Mouse (Mus musculus) spleen, postnatal 0 days (tissue): ENCODE data around the gene Gm6096. TPM values are rescaled to one million over a fixed set of nuclear protein-coding genes. Genes with fewer than 3 reads are reported as not detected.

Experiments used
- polyA plus RNA-seq: library from polyadenylated mRNA; unstranded; fragments of >200 nt; fragmentation: Nextera tagmentation; extraction: Ambion mirVana; gene quantifications from 2 replicates; pipeline ENCODE4 v1.2.1, GENCODE M21; 2015

The Gm6096 gene
- not detected in 2 replicates for polyA plus RNA-seq

DNA sequence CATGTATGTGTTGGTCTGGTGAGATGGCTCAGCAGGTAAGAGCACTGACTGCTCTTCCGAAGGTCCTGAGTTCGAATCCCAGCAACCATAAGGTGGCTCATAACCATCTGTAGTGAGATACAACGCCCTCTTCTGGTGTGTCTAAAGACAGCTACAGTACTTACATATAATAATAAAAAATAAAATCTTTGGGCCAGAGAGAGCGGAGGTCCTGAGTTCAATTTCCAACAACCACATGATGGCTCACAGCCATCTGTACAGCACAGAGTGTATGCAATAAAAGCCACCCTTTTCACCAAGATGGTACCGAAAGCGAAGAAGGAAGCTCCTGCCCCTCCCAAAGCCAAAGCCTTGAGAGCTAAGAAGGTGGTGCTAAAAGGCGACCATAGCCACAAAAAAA lies at the start of gene Gm6096:
Gene Gm6096, plus strand, starts transcription at position 301 of the 400 bp plus-strand sequence.

GRCm38 (mm10) chr7:34230116-34230515 lies 20.7 kb upstream of the Gm6096 start, which contains the start of gene Gpi1:
Gene Gpi1 (minus strand): TSS chr7:34230336.

Other genes with a start within 250 kb of the Gm6096 start
- gene Scgb2b27, start 237.1 kb upstream of the Gm6096 start, polyA plus RNA-seq = not detected in 2 replicates
- gene Scgb1b27, start 229.6 kb upstream of the Gm6096 start, polyA plus RNA-seq = not detected in 2 replicates
- gene Scgb1b30, start 155.6 kb upstream of the Gm6096 start, polyA plus RNA-seq = not detected in 2 replicates
- gene Wtip, start 117.8 kb upstream of the Gm6096 start, polyA plus RNA-seq = 1.5 and 2.4 TPM in 2 replicates
- 115 and 117 TPM in 2 replicates for gene Uba2, start 81.4 kb upstream of the Gm6096 start, polyA plus RNA-seq
- gene Pdcd2l, start 54.4 kb upstream of the Gm6096 start, polyA plus RNA-seq = 23.1 and 30.8 TPM in 2 replicates
- gene Gpi1, start 20.7 kb upstream of the Gm6096 start, polyA plus RNA-seq = 145 and 176 TPM in 2 replicates
- gene 4931406P16Rik, start 62.5 kb downstream of the Gm6096 start, polyA plus RNA-seq = 22.4 and 23.3 TPM in 2 replicates
- 59.4 and 59.7 TPM in 2 replicates for gene Lsm14a, start 142.3 kb downstream of the Gm6096 start, polyA plus RNA-seq